Mouse (Mus musculus) forebrain, postnatal 0 days (tissue): Measurements from ENCODE around the gene Isy1. TPM values are rescaled to one million over a fixed set of nuclear protein-coding genes. Genes with fewer than 3 reads are reported as not detected.

Source experiments
- ATAC-seq: fragments of 200-750 bp; cut with Nextera tagmentation; 2 replicates; pipeline ENCODE4 v1.8.0; 2017; ENCODE audit warnings: mild to moderate bottlenecking, moderate library complexity
- DNase-seq: peaks from one replicate; pipeline ENCODE4 v3.0.0-alpha.2; 2015
- H3K27ac ChIP-seq: fragments of 300-500 bp; sonication (generic); 2 replicates; pipeline ENCODE4 v1.5.1; 2014; ENCODE audit warnings: low read depth, mild to moderate bottlenecking, antibody characterized with exemption, low read length, moderate library complexity, mixed read lengths
- H3K27me3 ChIP-seq: fragments of 300-500 bp; sonication (generic); 2 replicates; pipeline ENCODE4 v1.6.1; 2014; ENCODE audit warnings: mild to moderate bottlenecking, low read length, mixed read lengths; ENCODE audit not compliant: insufficient read depth
- H3K36me3 ChIP-seq: fragments of 300-500 bp; sonication (generic); 2 replicates; pipeline ENCODE4 v1.6.1; 2014; ENCODE audit warnings: mild to moderate bottlenecking, moderate library complexity; ENCODE audit not compliant: insufficient read depth
- H3K4me1 ChIP-seq: fragments of 300-500 bp; sonication (generic); 2 replicates; pipeline ENCODE4 v1.6.1; 2014; ENCODE audit warnings: antibody characterized with exemption; ENCODE audit not compliant: insufficient read depth
- H3K4me2 ChIP-seq: fragments of 300-500 bp; sonication (generic); 2 replicates; pipeline ENCODE4 v1.6.1; 2014; ENCODE audit warnings: low read depth, mild to moderate bottlenecking, moderate library complexity
- H3K4me3 ChIP-seq: fragments of 300-500 bp; sonication (generic); 2 replicates; pipeline ENCODE4 v1.5.1; 2014; ENCODE audit warnings: low read depth, low read length, mixed read lengths
- H3K9ac ChIP-seq: fragments of 300-500 bp; sonication (generic); 2 replicates; pipeline ENCODE4 v1.6.1; 2014; ENCODE audit warnings: mild to moderate bottlenecking
- H3K9me3 ChIP-seq: fragments of 300-500 bp; sonication (generic); 2 replicates; pipeline ENCODE4 v1.6.1; 2016; ENCODE audit warnings: low read length
- CTCF ChIP-seq: sonication (generic); IDR thresholded peaks from 2 replicates; pipeline ENCODE4 v1.5.1; 2016; ENCODE audit warnings: antibody characterized with exemption, control low read depth, low read depth
- WGBS: fragments of 180-500 bp; shearing (Covaris S2); extraction: QIAGEN DNeasy Blood & Tissue Kit; methylation state at CpG from one replicate; pipeline ENCODE4 v1.1.7; 2014; 5-methylcytosine and 5-hydroxymethylcytosine counted together
- polyA plus RNA-seq: library from polyadenylated mRNA; unstranded; fragments of >200 nt; fragmentation: Nextera tagmentation; extraction: Ambion mirVana; gene quantifications from 2 replicates; pipeline ENCODE4 v1.2.1, GENCODE M21; 2015
- total RNA-seq: library from RNA; depleted of rRNA; stranded (reverse); fragments of >200 nt; gene quantifications from 2 replicates; pipeline ENCODE4 v1.2.3, GENCODE M21; 2014

Isy1 gene
- total and polyA plus RNA-seq, 2 experiments from 2014 or later = 28.5 to 30.1 TPM

DNA sequence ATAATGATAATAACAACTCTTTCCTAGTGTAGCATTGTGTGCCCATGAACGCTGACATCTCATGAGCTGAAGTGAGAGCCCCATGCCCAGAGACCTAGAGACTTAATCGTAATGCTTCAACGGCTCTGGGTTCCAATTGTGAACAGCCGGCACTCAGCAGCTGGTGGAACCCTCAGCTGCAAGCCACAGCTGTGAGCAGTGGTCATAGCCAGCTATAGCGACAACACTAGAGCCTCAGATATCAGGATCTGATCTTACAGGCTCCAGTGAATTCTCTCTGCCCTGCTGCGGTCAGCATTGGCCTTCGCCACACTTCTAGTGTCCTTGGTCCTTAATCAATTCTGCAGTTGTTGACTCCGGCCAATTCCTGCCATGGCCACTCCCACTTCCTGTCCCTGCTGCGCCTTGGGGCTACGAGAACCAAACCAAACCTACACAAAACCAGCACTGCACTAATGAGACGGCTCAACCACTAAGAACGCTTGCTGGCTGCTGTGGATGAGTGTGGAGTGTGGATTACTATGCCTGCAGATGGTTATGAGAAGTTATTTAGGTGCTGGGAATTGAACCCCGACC lies 37.6 kb upstream of the Isy1 start:
- 75% methylated on average over 13 of the region's 13 CpGs for WGBS
- Histone ChIP-seq H3K9ac (no peak overlapping the region), H3K4me2 (no peak overlapping the region), H3K9me3 (no peaks in the 10 kb centered on the region), H3K36me3 (no peaks in the 10 kb centered on the region), H3K27me3 (no peaks in the 10 kb centered on the region), H3K27ac (no peak overlapping the region), H3K4me3 (no peak overlapping the region), H3K4me1 (no peaks in the 10 kb centered on the region)
- TF ChIP-seq CTCF = no peak
- no peak for ATAC-seq
- no peak for DNase-seq

GRCm38 (mm10) chr6:87875562-87875961 lies 37.0 kb upstream of the Isy1 start:
- Histone ChIP-seq H3K4me1 (no peaks in the 10 kb centered on the region), H3K36me3 (no peaks in the 10 kb centered on the region), H3K9me3 (no peaks in the 10 kb centered on the region), H3K27ac (no peak overlapping the region), H3K4me2 (no peak overlapping the region), H3K4me3 (no peak overlapping the region), H3K9ac (no peak overlapping the region), H3K27me3 (no peaks in the 10 kb centered on the region)
- no peak for TF ChIP-seq CTCF
- ATAC-seq (no peak), DNase-seq (no peak)
- WGBS = 91% methylated on average over 7 of the region's 7 CpGs

GRCm38 (mm10) chr6:87875083-87875482 lies 36.5 kb upstream of the Isy1 start:
- Histone ChIP-seq H3K9ac (no peak overlapping the region), H3K27ac (no peak overlapping the region), H3K4me2 (no peak overlapping the region), H3K9me3 (no peaks in the 10 kb centered on the region), H3K27me3 (no peaks in the 10 kb centered on the region), H3K36me3 (no peaks in the 10 kb centered on the region), H3K4me1 (no peaks in the 10 kb centered on the region), H3K4me3 (no peak overlapping the region)
- no peak for TF ChIP-seq CTCF
- no peak for DNase-seq
- 76% methylated on average over 1 of the region's 1 CpGs for whole genome bisulfite sequencing
- ATAC-seq = no peak

DNA sequence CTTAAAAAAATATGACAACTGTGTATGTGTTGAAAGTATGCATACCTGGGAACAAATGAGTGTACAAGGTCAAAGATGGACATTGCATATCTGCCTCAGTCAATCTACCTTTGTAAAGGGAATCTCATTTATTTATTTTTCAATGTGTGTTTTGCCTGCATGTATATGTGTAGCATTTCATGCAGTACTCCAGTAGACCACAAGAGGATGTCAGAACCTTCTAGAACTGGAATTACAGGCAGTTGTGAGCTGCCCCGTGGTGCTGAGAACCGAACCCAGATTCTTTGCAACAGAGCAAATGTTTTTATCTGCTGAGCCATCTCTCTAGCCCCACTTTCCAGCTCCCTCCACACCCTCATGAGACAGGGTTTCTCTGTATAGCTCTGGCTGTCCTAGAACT lies 35.4 kb upstream of the Isy1 start:
- no peaks in the 10 kb centered on the region for H3K27me3 ChIP-seq
- 79% methylated on average over 2 of the region's 2 CpGs for WGBS
- H3K36me3 ChIP-seq = no peaks in the 10 kb centered on the region
- ATAC-seq (no peak), DNase-seq (no peak)
- H3K4me1 ChIP-seq = no peaks in the 10 kb centered on the region
- no peaks in the 10 kb centered on the region for H3K9me3 ChIP-seq
- H3K4me3 ChIP-seq = no peak overlapping the region
- TF ChIP-seq CTCF = 0 out of 2 replicates have a peak, but pooled peaks have one; percentile 6
- no peak overlapping the region for H3K9ac ChIP-seq
- H3K27ac ChIP-seq = no peak overlapping the region
- H3K4me2 ChIP-seq = no peak overlapping the region

GRCm38 (mm10) chr6:87873104-87873503 lies 34.5 kb upstream of the Isy1 start:
- H3K27me3 ChIP-seq = no peaks in the 10 kb centered on the region
- H3K36me3 ChIP-seq = no peaks in the 10 kb centered on the region
- no peak overlapping the region for H3K9ac ChIP-seq
- no peak overlapping the region for H3K4me3 ChIP-seq
- H3K4me2 ChIP-seq = no peak overlapping the region
- no peak overlapping the region for H3K27ac ChIP-seq
- DNase-seq (no peak), ATAC-seq (no peak)
- no peaks in the 10 kb centered on the region for H3K4me1 ChIP-seq
- no peak for TF ChIP-seq CTCF
- no peaks in the 10 kb centered on the region for H3K9me3 ChIP-seq
- WGBS = 54% methylated on average over 1 of the region's 1 CpGs

GRCm38 (mm10) chr6:87871240-87871639 lies 32.6 kb upstream of the Isy1 start:
- no peaks in the 10 kb centered on the region for H3K27me3 ChIP-seq
- H3K4me1 ChIP-seq = no peaks in the 10 kb centered on the region
- no peaks in the 10 kb centered on the region for H3K9me3 ChIP-seq
- DNase-seq = no peak
- H3K4me3 ChIP-seq = no peak overlapping the region
- TF ChIP-seq CTCF = no peak
- 84% methylated on average over 7 of the region's 7 CpGs for WGBS
- ATAC-seq = no peak
- no peaks in the 10 kb centered on the region for H3K36me3 ChIP-seq
- H3K9ac ChIP-seq = no peak overlapping the region
- H3K27ac ChIP-seq = no peak overlapping the region
- H3K4me2 ChIP-seq = no peak overlapping the region

GRCm38 (mm10) chr6:87870440-87870839 lies 31.8 kb upstream of the Isy1 start:
- no peak for TF ChIP-seq CTCF

More at GRCm38 (mm10) chr6:87870440-87870839, 31.8 kb upstream of the Isy1 start:
- WGBS = 79% methylated on average over 1 of the region's 1 CpGs
- Histone ChIP-seq H3K9ac (no peak overlapping the region), H3K9me3 (no peaks in the 10 kb centered on the region), H3K36me3 (no peaks in the 10 kb centered on the region), H3K4me2 (no peak overlapping the region), H3K4me3 (no peak overlapping the region), H3K27ac (no peak overlapping the region), H3K27me3 (no peaks in the 10 kb centered on the region), H3K4me1 (no peaks in the 10 kb centered on the region)
- DNase-seq = no peak
- no peak for ATAC-seq
